Mouse (Mus musculus): ENCODE measurements around the gene Cbfb.

GRCm38 (mm10) chr8:105259721-105260320, 89.3 kb downstream of the Cbfb start:
- TF ChIP-seq GATA1 (IDR thresholded peaks at IDR 0.05; ENCODE audit: low read length), result no peak
- no peak for TF ChIP-seq TAL1 (IDR thresholded peaks at IDR 0.05; ENCODE audit: low read length)

Data from erythroblast, embryonic 14.5 days (primary cell).